Mouse (Mus musculus): ENCODE measurements at regions not wholly inside any gene's neighbourhood (a gene's known extent, or its start where the extent isn't known, plus 50 kb on each side); places are given as distances from the start of the nearest gene placed in this dataset.

GRCm38 (mm10) chr13:6261458-6261857 is 286.5 kb upstream of the Pitrm1 start:
- TF ChIP-seq CTCF (IDR thresholded peaks at IDR 0.05) (no peak), EP300 (IDR thresholded peaks at IDR 0.05) (no peak)
